Mouse (Mus musculus): ENCODE data around the gene Ppp1r14c. TPM values are rescaled to one million over a fixed set of nuclear protein-coding genes. Genes with fewer than 3 reads are reported as not detected.

Ppp1r14c gene
- polyA plus RNA-seq, 1 experiment from 2014 or later: 0.08 TPM

GRCm38 (mm10) chr10:3406280-3406679 is 40.4 kb downstream of the Ppp1r14c start:
- TF ChIP-seq CTCF (IDR thresholded peaks at IDR 0.05; ENCODE audit: low read depth) (peak; percentile 5; the same call in 1 of the 2 replicates), EP300 (IDR thresholded peaks at IDR 0.05; ENCODE audit: low read depth) (no peak)
- ATAC-seq (no peak), DNase-seq (no peak)
- no peaks in the 10 kb centered on the region for H3K36me3 ChIP-seq (replicated peaks; ENCODE audit: insufficient read depth, low read length)
- no peaks in the 10 kb centered on the region for H3K9me3 ChIP-seq (ENCODE audit: low read length)
- H3K4me3 ChIP-seq (ENCODE audit: low read depth, low read length): no peak overlapping the region
- H3K4me1 ChIP-seq (ENCODE audit: insufficient read depth): no peaks in the 10 kb centered on the region
- no peak overlapping the region for H3K4me2 ChIP-seq (ENCODE audit: low read depth, low read length)
- WGBS (ENCODE audit: insufficient replicate concordance): 63% methylated on average over 2 of the region's 2 CpGs
- H3K9ac ChIP-seq (replicated peaks): no peak overlapping the region
- H3K27me3 ChIP-seq (ENCODE audit: insufficient read depth, low read length): no peaks in the 10 kb centered on the region
- H3K27ac ChIP-seq (ENCODE audit: low read depth): no peak overlapping the region

- Histone ChIP-seq H3K4me3 (ENCODE audit: low read depth, low read length) (no peak overlapping the region), H3K9me3 (ENCODE audit: low read length) (no peaks in the 10 kb centered on the region), H3K27ac (ENCODE audit: low read depth) (no peak overlapping the region), H3K4me2 (ENCODE audit: low read depth, low read length) (no peak overlapping the region), H3K9ac (replicated peaks) (no peak overlapping the region), H3K36me3 (replicated peaks; ENCODE audit: insufficient read depth, low read length) (no peaks in the 10 kb centered on the region), H3K4me1 (ENCODE audit: insufficient read depth) (no peaks in the 10 kb centered on the region), H3K27me3 (ENCODE audit: insufficient read depth, low read length) (no peaks in the 10 kb centered on the region)
- ATAC-seq (no peak), DNase-seq (no peak)
- TF ChIP-seq CTCF (IDR thresholded peaks at IDR 0.05; ENCODE audit: low read depth) (no peak), EP300 (IDR thresholded peaks at IDR 0.05; ENCODE audit: low read depth) (no peak)
- WGBS (ENCODE audit: insufficient replicate concordance): 69% methylated on average over 6 of the region's 6 CpGs
Observed at GRCm38 (mm10) chr10:3408036-3408661, 42.3 kb downstream of the Ppp1r14c start.

- H3K27me3 ChIP-seq (ENCODE audit: insufficient read depth, low read length): no peaks in the 10 kb centered on the region
- 56% methylated on average over 3 of the region's 3 CpGs for WGBS (ENCODE audit: insufficient replicate concordance)
- no peak overlapping the region for H3K4me2 ChIP-seq (ENCODE audit: low read depth, low read length)
- no peak overlapping the region for H3K27ac ChIP-seq (ENCODE audit: low read depth)
- H3K9me3 ChIP-seq (ENCODE audit: low read length): no peaks in the 10 kb centered on the region
- ATAC-seq (no peak), DNase-seq (no peak)
- no peak overlapping the region for H3K9ac ChIP-seq (replicated peaks)
- no peaks in the 10 kb centered on the region for H3K36me3 ChIP-seq (replicated peaks; ENCODE audit: insufficient read depth, low read length)
- H3K4me3 ChIP-seq (ENCODE audit: low read depth, low read length): no peak overlapping the region
- H3K4me1 ChIP-seq (ENCODE audit: insufficient read depth): no peaks in the 10 kb centered on the region
- no peak for TF ChIP-seq EP300 (IDR thresholded peaks at IDR 0.05; ENCODE audit: low read depth)
- no peak for TF ChIP-seq CTCF (IDR thresholded peaks at IDR 0.05; ENCODE audit: low read depth)
Observed at GRCm38 (mm10) chr10:3408699-3409098, 42.8 kb downstream of the Ppp1r14c start.

- no peak for ATAC-seq
Observed at GRCm38 (mm10) chr10:3411222-3411621, 45.4 kb downstream of the Ppp1r14c start.

GRCm38 (mm10) chr10:3411639-3412038 is 45.8 kb downstream of the Ppp1r14c start:
- no peak overlapping the region for H3K27ac ChIP-seq (ENCODE audit: low read depth)
- H3K9me3 ChIP-seq (ENCODE audit: low read length): no peaks in the 10 kb centered on the region
- DNase-seq: no peak
- no peak overlapping the region for H3K4me2 ChIP-seq (ENCODE audit: low read depth, low read length)
- H3K9ac ChIP-seq (replicated peaks): no peak overlapping the region
- ATAC-seq: no peak
- H3K36me3 ChIP-seq (replicated peaks; ENCODE audit: insufficient read depth, low read length): no peaks in the 10 kb centered on the region
- H3K4me1 ChIP-seq (ENCODE audit: insufficient read depth): no peaks in the 10 kb centered on the region
- no peaks in the 10 kb centered on the region for H3K27me3 ChIP-seq (ENCODE audit: insufficient read depth, low read length)
- no peak overlapping the region for H3K4me3 ChIP-seq (ENCODE audit: low read depth, low read length)
- 56% methylated on average over 2 of the region's 2 CpGs for WGBS (ENCODE audit: insufficient replicate concordance)
- no peak for TF ChIP-seq CTCF (IDR thresholded peaks at IDR 0.05; ENCODE audit: low read depth)
- no peak for TF ChIP-seq EP300 (IDR thresholded peaks at IDR 0.05; ENCODE audit: low read depth)

More at GRCm38 (mm10) chr10:3411222-3411621, 45.4 kb downstream of the Ppp1r14c start:
- no peaks in the 10 kb centered on the region for H3K27me3 ChIP-seq (ENCODE audit: insufficient read depth, low read length)
- no peaks in the 10 kb centered on the region for H3K4me1 ChIP-seq (ENCODE audit: insufficient read depth)
- 58% methylated on average over 3 of the region's 3 CpGs for WGBS (ENCODE audit: insufficient replicate concordance)
- DNase-seq: no peak
- H3K36me3 ChIP-seq (replicated peaks; ENCODE audit: insufficient read depth, low read length): no peaks in the 10 kb centered on the region
- TF ChIP-seq EP300 (IDR thresholded peaks at IDR 0.05; ENCODE audit: low read depth): no peak
- no peak for TF ChIP-seq CTCF (IDR thresholded peaks at IDR 0.05; ENCODE audit: low read depth)
- no peaks in the 10 kb centered on the region for H3K9me3 ChIP-seq (ENCODE audit: low read length)
- no peak overlapping the region for H3K4me2 ChIP-seq (ENCODE audit: low read depth, low read length)
- no peak overlapping the region for H3K4me3 ChIP-seq (ENCODE audit: low read depth, low read length)
- H3K9ac ChIP-seq (replicated peaks): no peak overlapping the region
- no peak overlapping the region for H3K27ac ChIP-seq (ENCODE audit: low read depth)

GRCm38 (mm10) chr10:3414813-3415212 is 49.0 kb downstream of the Ppp1r14c start:
- Histone ChIP-seq H3K4me1 (ENCODE audit: insufficient read depth) (no peaks in the 10 kb centered on the region), H3K4me3 (ENCODE audit: low read depth, low read length) (no peak overlapping the region), H3K36me3 (replicated peaks; ENCODE audit: insufficient read depth, low read length) (no peaks in the 10 kb centered on the region), H3K27me3 (ENCODE audit: insufficient read depth, low read length) (no peaks in the 10 kb centered on the region), H3K4me2 (ENCODE audit: low read depth, low read length) (no peak overlapping the region), H3K9me3 (ENCODE audit: low read length) (no peaks in the 10 kb centered on the region), H3K9ac (replicated peaks) (no peak overlapping the region), H3K27ac (ENCODE audit: low read depth) (no peak overlapping the region)
- 74% methylated on average over 5 of the region's 5 CpGs for WGBS (ENCODE audit: insufficient replicate concordance)
- no peak for DNase-seq
- ATAC-seq: no peak
- no peak for TF ChIP-seq EP300 (IDR thresholded peaks at IDR 0.05; ENCODE audit: low read depth)
- TF ChIP-seq CTCF (IDR thresholded peaks at IDR 0.05; ENCODE audit: low read depth): no peak

Data from liver, postnatal 0 days (tissue).